Mouse (Mus musculus): ENCODE data around the gene Sec22b. TPM values are rescaled to one million over a fixed set of nuclear protein-coding genes. Genes with fewer than 3 reads are reported as not detected.

Sec22b gene
- polyA plus RNA-seq (2017; shearing (Covaris generic)) = 114 TPM

GRCm38 (mm10) chr3:97900516-97901490, at the start of gene Sec22b:
Gene Sec22b (plus strand): TSS chr3:97901190.

DNA sequence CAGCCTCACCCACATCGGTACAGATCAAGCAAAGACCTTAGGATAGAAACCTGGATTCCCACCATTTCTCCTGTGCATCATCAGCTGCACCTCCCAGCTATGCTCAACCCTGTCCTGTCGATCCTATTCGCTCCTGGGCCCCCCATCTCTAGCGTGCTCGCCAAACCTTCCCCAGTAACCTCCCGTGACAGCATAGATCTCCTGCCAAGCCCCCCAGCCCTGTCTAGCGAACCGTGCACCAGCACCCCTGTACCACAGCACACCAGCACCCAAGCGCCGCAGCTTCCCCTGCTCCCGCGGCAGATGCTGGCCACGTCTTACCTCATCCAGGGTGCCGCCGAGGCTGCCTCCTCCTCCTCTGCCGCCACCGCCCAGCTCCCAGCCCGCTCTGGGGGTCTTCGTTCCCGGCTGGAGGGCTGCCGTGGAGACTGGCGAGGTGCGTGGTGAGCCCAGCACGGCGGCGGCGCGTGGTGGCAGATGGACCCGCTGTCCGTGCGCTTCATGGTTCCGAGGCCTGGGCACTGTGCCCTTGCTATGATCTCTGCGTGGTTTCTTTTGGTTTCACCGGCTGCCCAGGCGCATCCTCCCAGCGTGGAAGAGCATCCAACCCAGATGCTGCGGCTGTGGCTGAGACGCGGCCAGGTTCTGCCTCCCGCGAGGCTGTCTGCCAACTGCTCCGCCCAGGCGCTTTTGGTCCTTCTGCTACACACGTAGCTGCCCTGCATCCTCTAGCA, 12.7 kb upstream of the Sec22b start, which contains the start of gene Pde4dip:
Pde4dip (minus strand) TSS at position 540 of the 734 bp plus-strand sequence.

Other genes with a start within 250 kb of the Sec22b start
- gene Prkab2, start 243.0 kb upstream of the Sec22b start, polyA plus RNA-seq (2017; shearing (Covaris generic)) = 3.8 TPM
- gene Gm17651, start 226.5 kb upstream of the Sec22b start, polyA plus RNA-seq (2017; shearing (Covaris generic)) = not detected
- gene Pde4dip, start 12.5 kb upstream of the Sec22b start, polyA plus RNA-seq (2017; shearing (Covaris generic)) = 29.1 TPM
- 11.8 TPM for gene Notch2, start 112.3 kb downstream of the Sec22b start, polyA plus RNA-seq (2017; shearing (Covaris generic))

Measured in activated CD4-positive, CD25-positive, alpha-beta regulatory T cell, adult 9 weeks (primary cell).